Mouse (Mus musculus): ENCODE results near the gene Det1. TPM values are rescaled to one million over a fixed set of nuclear protein-coding genes. Genes with fewer than 3 reads are reported as not detected.

Gene Det1
- polyA plus RNA-seq, 1 experiment from 2014 or later, result 15.6 TPM

- DNase-seq (ENCODE audit: low spot score) (no peak), ATAC-seq (ENCODE audit: low read depth) (no peak)
- no peak overlapping the region for H3K27ac ChIP-seq (replicated peaks; ENCODE audit: low read depth, low read length)
- no peak overlapping the region for H3K4me2 ChIP-seq (ENCODE audit: low read depth, low read length)
- H3K4me1 ChIP-seq (ENCODE audit: control insufficient read depth, insufficient read depth, low read length), result no peaks in the 10 kb centered on the region
- H3K9ac ChIP-seq (ENCODE audit: low read depth, low read length), result no peak overlapping the region
- peaks cover 39% of the 10 kb centered on the region for H3K36me3 ChIP-seq (ENCODE audit: control insufficient read depth, insufficient read depth, low read length)
- H3K4me3 ChIP-seq (ENCODE audit: low read depth, low read length), result no peak overlapping the region
- WGBS, result 68% methylated on average over 4 of the region's 4 CpGs
- no peaks in the 10 kb centered on the region for H3K9me3 ChIP-seq (ENCODE audit: control insufficient read depth, low read length)
- H3K27me3 ChIP-seq (replicated peaks; ENCODE audit: control insufficient read depth, insufficient read depth, low read length), result no peaks in the 10 kb centered on the region
These were observed 11.4 kb downstream of the Det1 start for GRCm38 (mm10) chr7:78835656-78836055.

DNA sequence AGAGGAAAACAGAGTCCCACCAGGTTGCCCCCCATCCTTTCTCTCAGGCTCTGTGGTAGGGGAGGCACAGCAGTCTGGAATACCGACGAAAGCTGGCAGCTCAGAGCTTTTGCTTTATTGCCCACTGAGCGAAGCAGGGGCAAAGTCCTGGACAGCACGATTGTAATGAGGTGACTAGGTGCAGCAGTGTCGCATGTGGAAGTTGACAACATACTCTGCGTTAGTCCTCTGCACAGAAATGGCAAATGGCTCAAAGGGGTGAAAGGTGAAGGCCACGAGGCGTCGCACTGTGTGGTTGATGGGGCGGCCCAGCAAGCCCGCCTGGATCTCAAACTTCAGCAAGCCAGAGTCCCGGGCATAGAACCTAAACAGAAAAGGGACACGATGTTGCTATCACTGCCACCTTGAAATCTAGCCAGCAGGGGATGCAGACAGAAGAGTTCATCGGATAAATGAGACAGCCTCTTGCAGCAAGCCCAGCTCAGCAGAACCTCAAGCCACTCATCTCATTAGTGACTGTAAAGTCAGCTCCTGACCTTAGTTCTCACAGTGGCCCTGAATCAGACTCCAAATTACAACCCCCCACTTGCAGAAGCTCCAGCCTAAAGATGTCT is 19.2 kb downstream of the Det1 start:
- ATAC-seq (ENCODE audit: low read depth) (no peak), DNase-seq (ENCODE audit: low spot score) (no peak)
- H3K36me3 ChIP-seq (ENCODE audit: control insufficient read depth, insufficient read depth, low read length), result peaks cover 39% of the 10 kb centered on the region
- 90% methylated on average over 14 of the region's 14 CpGs for WGBS
- no peaks in the 10 kb centered on the region for H3K4me1 ChIP-seq (ENCODE audit: control insufficient read depth, insufficient read depth, low read length)
- H3K4me2 ChIP-seq (ENCODE audit: low read depth, low read length), result no peak overlapping the region
- no peak overlapping the region for H3K4me3 ChIP-seq (ENCODE audit: low read depth, low read length)
- no peaks in the 10 kb centered on the region for H3K9me3 ChIP-seq (ENCODE audit: control insufficient read depth, low read length)
- H3K27ac ChIP-seq (replicated peaks; ENCODE audit: low read depth, low read length), result peak overlapping the region; percentile 42; the same call in 1 of the 2 replicates
- H3K9ac ChIP-seq (ENCODE audit: low read depth, low read length), result no peak overlapping the region
- no peaks in the 10 kb centered on the region for H3K27me3 ChIP-seq (replicated peaks; ENCODE audit: control insufficient read depth, insufficient read depth, low read length)

- Histone ChIP-seq H3K27ac (replicated peaks; ENCODE audit: low read depth, low read length) (0 out of 2 replicates have a peak overlapping the region, but pooled peaks have one; percentile 42), H3K4me1 (ENCODE audit: control insufficient read depth, insufficient read depth, low read length) (no peaks in the 10 kb centered on the region), H3K4me3 (ENCODE audit: low read depth, low read length) (no peak overlapping the region), H3K27me3 (replicated peaks; ENCODE audit: control insufficient read depth, insufficient read depth, low read length) (no peaks in the 10 kb centered on the region), H3K9ac (ENCODE audit: low read depth, low read length) (no peak overlapping the region), H3K36me3 (ENCODE audit: control insufficient read depth, insufficient read depth, low read length) (peaks cover 39% of the 10 kb centered on the region), H3K4me2 (ENCODE audit: low read depth, low read length) (no peak overlapping the region), H3K9me3 (ENCODE audit: control insufficient read depth, low read length) (no peaks in the 10 kb centered on the region)
- ATAC-seq (ENCODE audit: low read depth), result peak; percentile 76
- WGBS, result 46% methylated on average over 9 of the region's 9 CpGs
- peak; percentile 34 for DNase-seq (ENCODE audit: low spot score)
These were observed 20.2 kb downstream of the Det1 start for GRCm38 (mm10) chr7:78826682-78827385.

DNA sequence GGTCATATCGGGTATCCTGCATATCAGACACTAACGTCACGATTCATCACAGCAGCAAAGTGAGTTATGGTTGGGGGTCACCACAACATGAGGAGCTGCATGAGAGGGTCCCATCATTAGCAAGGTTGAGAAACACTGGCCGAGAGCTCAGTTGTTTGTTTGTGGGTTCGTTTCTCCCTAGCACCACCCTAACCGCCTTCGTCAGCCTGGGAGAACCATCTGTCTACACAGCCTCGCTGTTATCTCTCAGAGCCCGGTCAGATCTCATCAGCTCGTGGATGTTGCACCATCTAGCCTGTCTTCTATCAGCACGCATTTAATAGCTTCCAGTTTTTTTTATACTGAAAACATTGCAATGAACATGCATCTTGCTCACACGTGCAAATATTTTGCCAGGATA is 28.7 kb downstream of the Det1 start:
- H3K9ac ChIP-seq (ENCODE audit: low read depth, low read length), result no peak overlapping the region
- 83% methylated on average over 12 of the region's 12 CpGs for WGBS
- no peaks in the 10 kb centered on the region for H3K27me3 ChIP-seq (replicated peaks; ENCODE audit: control insufficient read depth, insufficient read depth, low read length)
- peaks cover 8% of the 10 kb centered on the region; the same call in 1 of the 2 replicates for H3K36me3 ChIP-seq (ENCODE audit: control insufficient read depth, insufficient read depth, low read length)
- no peaks in the 10 kb centered on the region for H3K9me3 ChIP-seq (ENCODE audit: control insufficient read depth, low read length)
- H3K4me2 ChIP-seq (ENCODE audit: low read depth, low read length), result no peak overlapping the region
- H3K4me1 ChIP-seq (ENCODE audit: control insufficient read depth, insufficient read depth, low read length), result no peaks in the 10 kb centered on the region
- DNase-seq (ENCODE audit: low spot score), result no peak
- H3K4me3 ChIP-seq (ENCODE audit: low read depth, low read length), result no peak overlapping the region
- no peak for ATAC-seq (ENCODE audit: low read depth)
- no peak overlapping the region for H3K27ac ChIP-seq (replicated peaks; ENCODE audit: low read depth, low read length)

- ATAC-seq (ENCODE audit: low read depth), result no peak
- no peaks in the 10 kb centered on the region for H3K4me1 ChIP-seq (ENCODE audit: control insufficient read depth, insufficient read depth, low read length)
- H3K36me3 ChIP-seq (ENCODE audit: control insufficient read depth, insufficient read depth, low read length), result no peaks in the 10 kb centered on the region
- H3K9ac ChIP-seq (ENCODE audit: low read depth, low read length), result no peak overlapping the region
- H3K27ac ChIP-seq (replicated peaks; ENCODE audit: low read depth, low read length), result no peak overlapping the region
- no peaks in the 10 kb centered on the region for H3K27me3 ChIP-seq (replicated peaks; ENCODE audit: control insufficient read depth, insufficient read depth, low read length)
- DNase-seq (ENCODE audit: low spot score), result no peak
- H3K4me3 ChIP-seq (ENCODE audit: low read depth, low read length), result no peak overlapping the region
- no peaks in the 10 kb centered on the region for H3K9me3 ChIP-seq (ENCODE audit: control insufficient read depth, low read length)
- H3K4me2 ChIP-seq (ENCODE audit: low read depth, low read length), result no peak overlapping the region
These were observed 32.3 kb downstream of the Det1 start for GRCm38 (mm10) chr7:78814766-78815165.

- DNase-seq (ENCODE audit: low spot score) (no peak), ATAC-seq (ENCODE audit: low read depth) (no peak)
- Histone ChIP-seq H3K4me2 (ENCODE audit: low read depth, low read length) (no peak overlapping the region), H3K9me3 (ENCODE audit: control insufficient read depth, low read length) (no peaks in the 10 kb centered on the region), H3K9ac (ENCODE audit: low read depth, low read length) (no peak overlapping the region), H3K4me1 (ENCODE audit: control insufficient read depth, insufficient read depth, low read length) (no peaks in the 10 kb centered on the region), H3K27me3 (replicated peaks; ENCODE audit: control insufficient read depth, insufficient read depth, low read length) (no peaks in the 10 kb centered on the region), H3K4me3 (ENCODE audit: low read depth, low read length) (no peak overlapping the region), H3K36me3 (ENCODE audit: control insufficient read depth, insufficient read depth, low read length) (no peaks in the 10 kb centered on the region), H3K27ac (replicated peaks; ENCODE audit: low read depth, low read length) (no peak overlapping the region)
- 81% methylated on average over 6 of the region's 6 CpGs for WGBS
These were observed 33.3 kb downstream of the Det1 start for GRCm38 (mm10) chr7:78813791-78814190.

GRCm38 (mm10) chr7:78807192-78807591 is 39.9 kb downstream of the Det1 start:
- H3K4me1 ChIP-seq (ENCODE audit: control insufficient read depth, insufficient read depth, low read length), result no peaks in the 10 kb centered on the region
- H3K27me3 ChIP-seq (replicated peaks; ENCODE audit: control insufficient read depth, insufficient read depth, low read length), result no peaks in the 10 kb centered on the region
- DNase-seq (ENCODE audit: low spot score) (no peak), ATAC-seq (ENCODE audit: low read depth) (no peak; the same call in 1 of the 2 replicates)
- H3K9ac ChIP-seq (ENCODE audit: low read depth, low read length), result no peak overlapping the region
- H3K36me3 ChIP-seq (ENCODE audit: control insufficient read depth, insufficient read depth, low read length), result no peaks in the 10 kb centered on the region
- H3K27ac ChIP-seq (replicated peaks; ENCODE audit: low read depth, low read length), result no peak overlapping the region
- no peak overlapping the region for H3K4me2 ChIP-seq (ENCODE audit: low read depth, low read length)
- WGBS, result 72% methylated on average over 4 of the region's 4 CpGs
- no peak overlapping the region for H3K4me3 ChIP-seq (ENCODE audit: low read depth, low read length)
- no peaks in the 10 kb centered on the region for H3K9me3 ChIP-seq (ENCODE audit: control insufficient read depth, low read length)

DNA sequence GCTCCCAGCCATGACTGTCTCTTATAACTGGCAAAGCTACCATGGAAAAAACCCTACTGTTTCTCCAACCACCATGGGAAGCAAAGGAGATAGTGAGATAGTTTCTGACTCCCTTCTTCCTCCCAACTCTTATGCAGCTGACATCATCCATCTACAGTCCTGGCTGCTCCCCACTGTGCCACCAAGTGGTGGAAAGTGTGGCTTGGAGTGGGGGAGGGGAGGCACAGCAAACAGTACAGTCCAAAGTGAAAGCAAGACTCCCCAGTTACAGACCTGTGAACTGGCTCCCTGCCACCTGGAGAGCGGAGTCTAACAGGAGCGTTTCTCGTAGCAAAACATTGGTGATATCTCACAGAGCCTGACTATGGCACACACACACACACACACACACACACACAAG is 43.2 kb downstream of the Det1 start:
- Histone ChIP-seq H3K4me1 (ENCODE audit: control insufficient read depth, insufficient read depth, low read length) (no peaks in the 10 kb centered on the region), H3K9ac (ENCODE audit: low read depth, low read length) (no peak overlapping the region), H3K36me3 (ENCODE audit: control insufficient read depth, insufficient read depth, low read length) (no peaks in the 10 kb centered on the region), H3K27me3 (replicated peaks; ENCODE audit: control insufficient read depth, insufficient read depth, low read length) (no peaks in the 10 kb centered on the region), H3K27ac (replicated peaks; ENCODE audit: low read depth, low read length) (no peak overlapping the region), H3K4me3 (ENCODE audit: low read depth, low read length) (no peak overlapping the region), H3K9me3 (ENCODE audit: control insufficient read depth, low read length) (no peaks in the 10 kb centered on the region), H3K4me2 (ENCODE audit: low read depth, low read length) (no peak overlapping the region)
- WGBS, result 79% methylated on average over 3 of the region's 3 CpGs
- ATAC-seq (ENCODE audit: low read depth) (no peak), DNase-seq (ENCODE audit: low spot score) (no peak)
